Mouse (Mus musculus): ENCODE measurements around the gene Ece2. TPM values are rescaled to one million over a fixed set of nuclear protein-coding genes. Genes with fewer than 3 reads are reported as not detected.

Gene Ece2
- total and polyA plus RNA-seq, 2 experiments from 2014 or later: 8.7 to 22.4 TPM

- no peak for TF ChIP-seq CTCF (IDR thresholded peaks at IDR 0.05; ENCODE audit: low read depth)
- no peak for ATAC-seq
- 0 out of 2 replicates have a peak, but pooled peaks cover 1% of the 10 kb centered on the region for H3K4me1 ChIP-seq (ENCODE audit: insufficient read depth)
- H3K4me2 ChIP-seq (ENCODE audit: low read depth): no peak overlapping the region
- 84% methylated on average over 4 of the region's 4 CpGs for WGBS
- H3K4me3 ChIP-seq (ENCODE audit: low read depth, low read length): no peak overlapping the region
- H3K9ac ChIP-seq: no peak overlapping the region
- no peaks in the 10 kb centered on the region for H3K36me3 ChIP-seq (ENCODE audit: insufficient read depth)
- H3K27me3 ChIP-seq (ENCODE audit: insufficient read depth, low read length): peaks cover 24% of the 10 kb centered on the region
- no peaks in the 10 kb centered on the region for H3K9me3 ChIP-seq (ENCODE audit: low read length)
- DNase-seq: no peak
- H3K27ac ChIP-seq (ENCODE audit: low read depth, low read length): no peak overlapping the region
These were observed 33.9 kb upstream of the Ece2 start for GRCm38 (mm10) chr16:20595737-20596136.

GRCm38 (mm10) chr16:20596687-20597441 lies 32.8 kb upstream of the Ece2 start:
- peak; percentile 66; the same call in 1 of the 2 replicates for ATAC-seq
- Histone ChIP-seq H3K4me3 (ENCODE audit: low read depth, low read length) (no peak overlapping the region), H3K27me3 (ENCODE audit: insufficient read depth, low read length) (peaks cover 14% of the 10 kb centered on the region), H3K4me1 (ENCODE audit: insufficient read depth) (no peaks in the 10 kb centered on the region), H3K9me3 (ENCODE audit: low read length) (no peaks in the 10 kb centered on the region), H3K36me3 (ENCODE audit: insufficient read depth) (no peaks in the 10 kb centered on the region), H3K27ac (ENCODE audit: low read depth, low read length) (no peak overlapping the region), H3K9ac (no peak overlapping the region), H3K4me2 (ENCODE audit: low read depth) (no peak overlapping the region)
- TF ChIP-seq CTCF (IDR thresholded peaks at IDR 0.05; ENCODE audit: low read depth): no peak
- peak; percentile 26 for DNase-seq
- 70% methylated on average over 7 of the region's 7 CpGs for WGBS

- Histone ChIP-seq H3K9me3 (ENCODE audit: low read length) (no peaks in the 10 kb centered on the region), H3K4me2 (ENCODE audit: low read depth) (no peak overlapping the region), H3K36me3 (ENCODE audit: insufficient read depth) (peaks cover 17% of the 10 kb centered on the region), H3K4me3 (ENCODE audit: low read depth, low read length) (no peak overlapping the region), H3K9ac (no peak overlapping the region), H3K27ac (ENCODE audit: low read depth, low read length) (no peak overlapping the region), H3K27me3 (ENCODE audit: insufficient read depth, low read length) (no peaks in the 10 kb centered on the region), H3K4me1 (ENCODE audit: insufficient read depth) (no peaks in the 10 kb centered on the region)
- no peak for TF ChIP-seq CTCF (IDR thresholded peaks at IDR 0.05; ENCODE audit: low read depth)
- ATAC-seq: no peak
- WGBS: 64% methylated on average over 5 of the region's 5 CpGs
- no peak for DNase-seq
These were observed 29.1 kb upstream of the Ece2 start for GRCm38 (mm10) chr16:20600511-20600910.

- Histone ChIP-seq H3K4me3 (ENCODE audit: low read depth, low read length) (no peak overlapping the region), H3K4me2 (ENCODE audit: low read depth) (no peak overlapping the region), H3K27ac (ENCODE audit: low read depth, low read length) (no peak overlapping the region), H3K9me3 (ENCODE audit: low read length) (no peaks in the 10 kb centered on the region), H3K9ac (no peak overlapping the region), H3K36me3 (ENCODE audit: insufficient read depth) (peaks cover 45% of the 10 kb centered on the region), H3K4me1 (ENCODE audit: insufficient read depth) (0 out of 2 replicates have a peak, but pooled peaks cover 1% of the 10 kb centered on the region), H3K27me3 (ENCODE audit: insufficient read depth, low read length) (no peaks in the 10 kb centered on the region)
- DNase-seq: no peak
- TF ChIP-seq CTCF (IDR thresholded peaks at IDR 0.05; ENCODE audit: low read depth): no peak
- WGBS: 51% methylated on average over 9 of the region's 9 CpGs
- peak; percentile 19; the same call in 1 of the 2 replicates for ATAC-seq
These were observed 24.9 kb upstream of the Ece2 start for GRCm38 (mm10) chr16:20604705-20605104.

- peaks cover 12% of the 10 kb centered on the region; the same call in 1 of the 2 replicates for H3K4me1 ChIP-seq (ENCODE audit: insufficient read depth)
- TF ChIP-seq CTCF (IDR thresholded peaks at IDR 0.05; ENCODE audit: low read depth): no peak
- DNase-seq (peak; percentile 93), ATAC-seq (peak; percentile 85)
- peak overlapping the region; percentile 87 for H3K4me2 ChIP-seq (ENCODE audit: low read depth)
- peak overlapping the region; percentile 71 for H3K4me3 ChIP-seq (ENCODE audit: low read depth, low read length)
- H3K27ac ChIP-seq (ENCODE audit: low read depth, low read length): peak overlapping the region; percentile 84
- no peaks in the 10 kb centered on the region for H3K27me3 ChIP-seq (ENCODE audit: insufficient read depth, low read length)
- under 1% methylated on average over 28 of the region's 28 CpGs for WGBS
- peak overlapping the region; percentile 80 for H3K9ac ChIP-seq
- H3K36me3 ChIP-seq (ENCODE audit: insufficient read depth): peaks cover 25% of the 10 kb centered on the region
- H3K9me3 ChIP-seq (ENCODE audit: low read length): no peaks in the 10 kb centered on the region
These were observed 18.9 kb upstream of the Ece2 start for GRCm38 (mm10) chr16:20610501-20611356.

GRCm38 (mm10) chr16:20611357-20612227 lies 18.0 kb upstream of the Ece2 start, which contains the start of the genes Eef1akmt4, Gm49333 and Alg3:
Gene Eef1akmt4 (plus strand): TSS chr16:20611593.
Gene Gm49333 (plus strand): TSS chr16:20611610.
Gene Alg3 (minus strand): TSS chr16:20611735.
- DNase-seq: peak; percentile 89
- 2% methylated on average over 41 of the region's 41 CpGs for WGBS

More at GRCm38 (mm10) chr16:20611357-20612227, 18.0 kb upstream of the Ece2 start, which contains the start of the genes Eef1akmt4, Gm49333 and Alg3:
- Histone ChIP-seq H3K4me3 (ENCODE audit: low read depth, low read length) (peak within 1 kb of the TSS; percentile 71), H3K36me3 (ENCODE audit: insufficient read depth) (peaks cover 16% of the 10 kb centered on the region; the same call in 1 of the 2 replicates), H3K4me1 (ENCODE audit: insufficient read depth) (peaks cover 12% of the 10 kb centered on the region; the same call in 1 of the 2 replicates), H3K9me3 (ENCODE audit: low read length) (no peaks in the 10 kb centered on the region), H3K4me2 (ENCODE audit: low read depth) (peak within 1 kb of the TSS; percentile 87), H3K27ac (ENCODE audit: low read depth, low read length) (peak within 1 kb of the TSS; percentile 84), H3K9ac (peak within 1 kb of the TSS; percentile 80), H3K27me3 (ENCODE audit: insufficient read depth, low read length) (no peaks in the 10 kb centered on the region)
- peak; percentile 96 for ATAC-seq
- TF ChIP-seq CTCF (IDR thresholded peaks at IDR 0.05; ENCODE audit: low read depth): no peak

Measured in forebrain, postnatal 0 days (tissue).